Mouse (Mus musculus) liver, postnatal 0 days (tissue): ENCODE results near the gene Il15.

Source experiments
- CTCF ChIP-seq: sonication (generic); IDR thresholded peaks from 2 replicates; pipeline ENCODE4 v1.5.1; 2016; ENCODE audit warnings: antibody characterized with exemption, low read depth
- EP300 ChIP-seq: IDR thresholded peaks from 2 replicates; pipeline ENCODE4 v1.6.1; 2016; ENCODE audit warnings: antibody characterized with exemption, low read depth, mild to moderate bottlenecking

DNA sequence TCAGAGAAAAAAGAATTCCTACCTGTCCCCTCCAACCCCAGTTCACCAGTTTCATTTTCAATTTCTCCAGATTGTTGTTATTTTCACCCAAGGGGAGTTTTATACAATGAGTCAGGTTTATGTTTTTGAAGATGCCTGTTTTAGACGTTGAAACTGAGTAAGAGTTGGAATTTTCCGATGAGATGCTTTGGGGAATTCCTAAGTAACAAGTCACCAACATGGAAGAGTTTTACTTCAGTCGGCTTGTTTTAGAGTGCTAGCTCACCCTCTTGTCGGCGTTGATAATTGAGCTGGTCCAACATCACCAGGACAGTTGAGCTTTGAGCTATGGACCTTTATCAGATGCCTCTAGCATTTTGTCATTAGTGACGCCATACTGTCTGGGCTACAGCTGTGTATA lies 30.2 kb downstream of the Il15 start:
- no peak for TF ChIP-seq CTCF
- no peak for TF ChIP-seq EP300
